Mouse (Mus musculus) cerebellum, adult 2 months (tissue): Measurements from ENCODE around the gene Gstm3.

Experiments
- CTCF ChIP-seq: fragments of 200-500 bp; IDR thresholded peaks from 2 replicates; pipeline ENCODE4 v1.5.1; 2011; ENCODE audit warnings: low read depth, mild to moderate bottlenecking, control low read depth, low read length, moderate library complexity, borderline replicate concordance; ENCODE audit not compliant: insufficient read depth
- POLR2A ChIP-seq: fragments of 200-500 bp; IDR thresholded peaks from 2 replicates; pipeline ENCODE4 v1.6.1; 2011; ENCODE audit warnings: low read length, control low read depth, borderline replicate concordance; ENCODE audit not compliant: insufficient read depth

- TF ChIP-seq POLR2A (no peak), CTCF (no peak)
Observed at GRCm38 (mm10) chr3:108010286-108010685, 41.2 kb upstream of the Gstm3 start.
